Mouse (Mus musculus): ENCODE measurements at regions not wholly inside any gene's neighbourhood (a gene's known extent, or its start where the extent isn't known, plus 50 kb on each side); places are given as distances from the start of the nearest gene placed in this dataset.

- no peak for TF ChIP-seq CTCF (IDR thresholded peaks at IDR 0.05 in 2 of 3, conservative IDR thresholded peaks at IDR 0.05 in 1 of 3; ENCODE audit: control insufficient read depth in 1 of 3, insufficient read depth in 1 of 3, low read depth in 2 of 3, low read length in 3 of 3, poor library complexity in 1 of 3, severe bottlenecking in 1 of 3)
- TF ChIP-seq GATA1 (IDR thresholded peaks at IDR 0.05; ENCODE audit: low read depth, low read length): no peak
- no peak for TF ChIP-seq RCOR1 (IDR thresholded peaks at IDR 0.05; ENCODE audit: low read depth, low read length)
- no peak for TF ChIP-seq TAL1 (IDR thresholded peaks at IDR 0.05; ENCODE audit: low read length)
- no peak for TF ChIP-seq CHD2 (IDR thresholded peaks at IDR 0.05; ENCODE audit: low read length)
- TF ChIP-seq POLR2A (IDR thresholded peaks at IDR 0.05; ENCODE audit: control insufficient read depth in 1 of 2, insufficient read depth in 1 of 2, low read depth in 1 of 2, low read length in 2 of 2, poor library complexity in 1 of 2): no peak
- TF ChIP-seq UBTF (IDR thresholded peaks at IDR 0.05; ENCODE audit: borderline replicate concordance, insufficient read depth, low read depth, low read length): no peak
- no peak for TF ChIP-seq HCFC1 (IDR thresholded peaks at IDR 0.05; ENCODE audit: low read depth, low read length)
- no peak for TF ChIP-seq USF1 (IDR thresholded peaks at IDR 0.05; ENCODE audit: low read depth, low read length)
- TF ChIP-seq MAZ (IDR thresholded peaks at IDR 0.05; ENCODE audit: low read depth, low read length): no peak
These were observed 343.4 kb upstream of the Dnajc24 start for GRCm38 (mm10) chr2:106346781-106347180.
